Mouse (Mus musculus): ENCODE data around the gene Gpr176.

Gpr176 gene

DNA sequence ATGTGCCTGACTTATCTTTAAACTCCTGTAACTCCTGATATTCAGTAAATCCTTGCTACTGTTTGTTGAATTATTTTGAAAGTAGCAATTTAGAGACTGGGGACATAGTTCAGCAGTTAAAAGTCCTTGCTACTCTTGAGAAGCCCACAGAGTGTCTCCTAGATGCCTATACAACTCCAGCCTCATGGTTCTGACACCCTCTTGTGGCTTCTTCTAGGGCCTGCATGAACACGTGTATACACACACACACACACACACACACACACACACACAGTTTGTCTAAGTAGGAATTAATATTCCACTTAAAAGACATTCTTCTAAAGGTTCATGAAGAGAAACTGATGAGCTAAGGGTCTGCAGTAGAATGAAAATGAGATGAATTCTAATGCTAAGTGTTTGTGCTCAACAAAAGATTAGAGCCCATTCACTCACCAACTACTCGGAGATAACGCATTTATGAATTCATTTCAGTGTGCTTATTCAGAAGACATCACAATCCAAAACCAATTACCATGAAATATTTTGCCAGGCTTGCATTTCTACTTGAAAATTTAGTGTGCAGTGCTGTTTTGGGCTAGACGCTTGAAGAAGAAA is 144.6 kb downstream of the Gpr176 start:
- DNase-seq = no peak

Measured in thymus, postnatal 4 days (tissue).